Mouse (Mus musculus) midbrain, postnatal 0 days (tissue): ENCODE measurements at regions not wholly inside any gene's neighbourhood (a gene's known extent, or its start where the extent isn't known, plus 50 kb on each side); places are given as distances from the start of the nearest gene placed in this dataset.
"Not testable (repeated sequence)": the region's sequence is repeated elsewhere in the genome, so short reads cannot be mapped to it uniquely, and the experiment has no call there.

Experiments
- ATAC-seq: fragments of 200-750 bp; cut with Nextera tagmentation; 2 replicates; pipeline ENCODE4 v1.8.0; 2017; ENCODE audit warnings: moderate number of reproducible peaks, mild to moderate bottlenecking, moderate TSS enrichment, moderate library complexity; ENCODE audit not compliant: low FRiP score
- DNase-seq: peaks from one replicate; pipeline ENCODE4 v3.0.0-alpha.2; 2015; ENCODE audit warnings: low spot score
- H3K27ac ChIP-seq: fragments of 300-500 bp; sonication (generic); 2 replicates; pipeline ENCODE4 v1.5.1; 2014; ENCODE audit warnings: low read depth, mild to moderate bottlenecking, low read length, mixed read lengths
- H3K27me3 ChIP-seq: fragments of 300-500 bp; sonication (generic); 2 replicates; pipeline ENCODE4 v1.6.1; 2014; ENCODE audit warnings: low read length, control low read depth, mixed read lengths; ENCODE audit not compliant: insufficient read depth
- H3K36me3 ChIP-seq: fragments of 300-500 bp; sonication (generic); 2 replicates; pipeline ENCODE4 v1.6.1; 2014; ENCODE audit warnings: low read length, control low read depth, mixed read lengths; ENCODE audit not compliant: insufficient read depth
- H3K4me1 ChIP-seq: fragments of 300-500 bp; sonication (generic); 2 replicates; pipeline ENCODE4 v1.6.1; 2014; ENCODE audit warnings: mild to moderate bottlenecking, control low read depth, antibody characterized with exemption, low read length, mixed read lengths; ENCODE audit not compliant: insufficient read depth
- H3K4me2 ChIP-seq: fragments of 300-500 bp; sonication (generic); 2 replicates; pipeline ENCODE4 v1.6.1; 2014; ENCODE audit warnings: low read depth, mild to moderate bottlenecking, low read length, mixed read lengths; ENCODE audit not compliant: poor library complexity, severe bottlenecking
- H3K4me3 ChIP-seq: fragments of 300-500 bp; sonication (generic); 2 replicates; pipeline ENCODE4 v1.5.1; 2014; ENCODE audit warnings: low read depth, mild to moderate bottlenecking, low read length, moderate library complexity
- H3K9ac ChIP-seq: fragments of 300-500 bp; sonication (generic); replicated peaks from 2 replicates; pipeline ENCODE4 v1.6.1; 2014; ENCODE audit warnings: mild to moderate bottlenecking, low read length, moderate library complexity, mixed read lengths; ENCODE audit not compliant: poor library complexity, severe bottlenecking
- H3K9me3 ChIP-seq: fragments of 300-500 bp; sonication (generic); 2 replicates; pipeline ENCODE4 v1.6.1; 2016; ENCODE audit warnings: low read length, control low read depth
- CTCF ChIP-seq: IDR thresholded peaks from 2 replicates; pipeline ENCODE4 v1.5.1; 2016; ENCODE audit warnings: antibody characterized with exemption, mild to moderate bottlenecking
- WGBS: fragments of 180-500 bp; shearing (Covaris S2); extraction: QIAGEN DNeasy Blood & Tissue Kit; methylation state at CpG from one replicate; pipeline ENCODE4 v1.1.7; 2014; 5-methylcytosine and 5-hydroxymethylcytosine counted together

GRCm38 (mm10) chr13:6901682-6902081, 253.1 kb upstream of the Pfkp start:
- Histone ChIP-seq H3K27ac (no peak overlapping the region), H3K9me3 (no peaks in the 10 kb centered on the region), H3K4me3 (no peak overlapping the region), H3K4me2 (no peak overlapping the region), H3K36me3 (no peaks in the 10 kb centered on the region), H3K27me3 (no peaks in the 10 kb centered on the region), H3K4me1 (no peaks in the 10 kb centered on the region), H3K9ac (no peak overlapping the region)
- peak; percentile 20 for DNase-seq
- 43% methylated on average over 2 of the region's 2 CpGs for WGBS
- TF ChIP-seq CTCF, result no peak
- ATAC-seq, result no peak

- H3K4me3 ChIP-seq, result no peak overlapping the region
- no peak overlapping the region for H3K27ac ChIP-seq
- H3K36me3 ChIP-seq, result no peaks in the 10 kb centered on the region
- H3K4me1 ChIP-seq, result no peaks in the 10 kb centered on the region
- WGBS, result 76% methylated on average over 1 of the region's 1 CpGs
- H3K4me2 ChIP-seq, result no peak overlapping the region
- DNase-seq, result no peak
- no peak overlapping the region for H3K9ac ChIP-seq
- no peak for ATAC-seq
- H3K9me3 ChIP-seq, result no peaks in the 10 kb centered on the region
- no peaks in the 10 kb centered on the region for H3K27me3 ChIP-seq
- TF ChIP-seq CTCF, result no peak
Measured at GRCm38 (mm10) chr13:6897666-6898065, 249.1 kb upstream of the Pfkp start.

- H3K27ac ChIP-seq, result no peak overlapping the region
- no peak overlapping the region for H3K4me3 ChIP-seq
- TF ChIP-seq CTCF, result no peak
- H3K36me3 ChIP-seq, result no peaks in the 10 kb centered on the region
- H3K4me2 ChIP-seq, result no peak overlapping the region
- no peak overlapping the region for H3K9ac ChIP-seq
- H3K27me3 ChIP-seq, result no peaks in the 10 kb centered on the region
- WGBS, result 15% methylated on average over 5 of the region's 5 CpGs
- H3K4me1 ChIP-seq, result no peaks in the 10 kb centered on the region
- DNase-seq (no peak), ATAC-seq (no peak)
- no peaks in the 10 kb centered on the region for H3K9me3 ChIP-seq
Measured at GRCm38 (mm10) chr13:6891458-6892076, 243.0 kb upstream of the Pfkp start.

- not testable (repeated sequence) for H3K27ac ChIP-seq, H3K36me3 ChIP-seq, H3K9me3 ChIP-seq, H3K9ac ChIP-seq, DNase-seq, H3K4me3 ChIP-seq, H3K4me1 ChIP-seq, H3K27me3 ChIP-seq, H3K4me2 ChIP-seq, ATAC-seq
- 82% methylated on average over 9 of the region's 9 CpGs for WGBS
Measured at GRCm38 (mm10) chr13:6889446-6889845, 240.9 kb upstream of the Pfkp start.

- H3K27ac ChIP-seq, result no peak overlapping the region
- H3K4me1 ChIP-seq, result no peaks in the 10 kb centered on the region
- DNase-seq (no peak), ATAC-seq (no peak)
- no peaks in the 10 kb centered on the region for H3K36me3 ChIP-seq
- no peak overlapping the region for H3K4me3 ChIP-seq
- H3K9me3 ChIP-seq, result no peaks in the 10 kb centered on the region
- no peaks in the 10 kb centered on the region for H3K27me3 ChIP-seq
- H3K4me2 ChIP-seq, result no peak overlapping the region
- no peak for TF ChIP-seq CTCF
- H3K9ac ChIP-seq, result no peak overlapping the region
- WGBS, result 97% methylated on average over 1 of the region's 1 CpGs
Measured at GRCm38 (mm10) chr13:6888381-6888780, 239.8 kb upstream of the Pfkp start.

- H3K27ac ChIP-seq, result no peak overlapping the region
- no peaks in the 10 kb centered on the region for H3K4me1 ChIP-seq
- ATAC-seq (no peak), DNase-seq (no peak)
- TF ChIP-seq CTCF, result no peak
- WGBS, result 95% methylated on average over 5 of the region's 5 CpGs
- H3K4me2 ChIP-seq, result no peak overlapping the region
- H3K4me3 ChIP-seq, result no peak overlapping the region
- H3K9me3 ChIP-seq, result no peaks in the 10 kb centered on the region
- H3K36me3 ChIP-seq, result no peaks in the 10 kb centered on the region
- H3K27me3 ChIP-seq, result no peaks in the 10 kb centered on the region
- no peak overlapping the region for H3K9ac ChIP-seq
Measured at GRCm38 (mm10) chr13:6877018-6877901, 228.7 kb upstream of the Pfkp start.
